Mouse (Mus musculus) right cerebral cortex, postnatal 4 days (tissue): ENCODE results near the gene Lin52.

Experiments
- DNase-seq: peaks from one replicate; pipeline ENCODE4 v3.0.0-alpha.2; 2022

Gene Lin52

DNA sequence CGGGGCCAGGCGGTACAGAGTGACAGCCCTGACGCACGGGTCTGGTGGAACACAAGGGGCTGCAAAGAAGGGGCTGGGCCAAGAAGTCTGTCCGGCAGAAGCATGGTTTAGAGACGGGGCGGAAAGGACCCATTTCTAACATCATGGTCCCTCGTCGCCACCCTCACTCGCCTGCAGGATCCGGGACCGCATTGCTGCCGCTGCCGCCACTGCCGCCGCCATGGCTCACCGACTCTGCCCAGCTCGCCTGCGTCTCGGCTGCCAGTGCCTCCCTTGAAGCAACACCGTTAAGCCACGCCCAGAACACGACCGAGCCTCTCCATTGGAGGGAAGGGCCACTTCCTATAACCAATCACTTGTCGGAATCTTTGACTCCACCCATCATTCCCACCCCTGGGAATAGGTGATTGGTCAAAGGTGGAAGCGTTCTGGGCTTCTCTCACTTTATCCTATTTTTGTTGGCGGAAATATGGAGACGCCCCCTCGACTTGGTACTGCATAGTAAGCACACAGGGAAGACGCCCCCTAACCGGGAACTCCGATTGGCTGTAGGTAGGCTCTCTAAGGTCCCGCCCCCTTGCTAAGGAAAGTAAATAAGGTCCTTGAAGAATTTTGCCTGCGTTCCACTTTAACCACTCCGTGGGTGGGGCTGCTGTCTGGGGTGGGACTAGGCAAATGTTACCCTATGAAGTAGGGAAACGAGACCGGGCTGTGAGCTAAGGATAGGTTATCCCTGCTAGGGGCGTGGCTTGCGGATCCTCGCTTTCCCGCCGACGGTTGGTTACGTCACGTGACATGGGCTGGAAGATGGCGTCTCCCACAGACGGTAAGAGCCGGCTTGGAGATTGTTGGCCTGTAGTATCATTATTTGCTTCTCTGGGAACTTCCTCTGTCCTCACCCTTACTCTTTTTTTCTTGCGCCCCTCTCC lies at the start of gene Lin52, which contains the start of gene Aldh6a1:
Lin52 (plus strand) TSS at position 705 of the 929 bp plus-strand sequence.
Aldh6a1 (minus strand) TSS at position 287 of the 929 bp plus-strand sequence.
- peak; percentile 90 for DNase-seq

- DNase-seq: no peak
Measured at GRCm38 (mm10) chr12:84402923-84403322, 48.3 kb upstream of the Lin52 start.

DNA sequence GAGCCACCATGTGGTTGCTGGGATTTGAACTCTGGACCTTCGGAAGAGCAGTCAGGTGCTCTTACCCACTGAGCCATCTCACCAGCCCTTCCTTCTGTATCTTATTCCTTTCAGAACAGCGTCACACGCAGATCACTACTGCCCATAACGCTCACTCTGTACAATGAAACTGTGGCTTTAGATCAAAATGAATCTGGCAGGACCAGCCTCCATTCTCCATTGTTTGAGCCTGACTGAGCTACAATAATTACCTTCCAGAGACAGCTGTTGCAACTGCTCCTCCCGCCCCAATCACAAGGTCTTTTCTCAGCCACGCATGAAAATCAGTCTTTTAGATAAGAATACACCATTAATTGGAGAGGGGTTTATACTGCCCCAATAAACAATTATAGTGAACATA lies 46.7 kb upstream of the Lin52 start:
- DNase-seq: no peak

- DNase-seq: no peak
Measured at GRCm38 (mm10) chr12:84407259-84407658, 44.0 kb upstream of the Lin52 start.

DNA sequence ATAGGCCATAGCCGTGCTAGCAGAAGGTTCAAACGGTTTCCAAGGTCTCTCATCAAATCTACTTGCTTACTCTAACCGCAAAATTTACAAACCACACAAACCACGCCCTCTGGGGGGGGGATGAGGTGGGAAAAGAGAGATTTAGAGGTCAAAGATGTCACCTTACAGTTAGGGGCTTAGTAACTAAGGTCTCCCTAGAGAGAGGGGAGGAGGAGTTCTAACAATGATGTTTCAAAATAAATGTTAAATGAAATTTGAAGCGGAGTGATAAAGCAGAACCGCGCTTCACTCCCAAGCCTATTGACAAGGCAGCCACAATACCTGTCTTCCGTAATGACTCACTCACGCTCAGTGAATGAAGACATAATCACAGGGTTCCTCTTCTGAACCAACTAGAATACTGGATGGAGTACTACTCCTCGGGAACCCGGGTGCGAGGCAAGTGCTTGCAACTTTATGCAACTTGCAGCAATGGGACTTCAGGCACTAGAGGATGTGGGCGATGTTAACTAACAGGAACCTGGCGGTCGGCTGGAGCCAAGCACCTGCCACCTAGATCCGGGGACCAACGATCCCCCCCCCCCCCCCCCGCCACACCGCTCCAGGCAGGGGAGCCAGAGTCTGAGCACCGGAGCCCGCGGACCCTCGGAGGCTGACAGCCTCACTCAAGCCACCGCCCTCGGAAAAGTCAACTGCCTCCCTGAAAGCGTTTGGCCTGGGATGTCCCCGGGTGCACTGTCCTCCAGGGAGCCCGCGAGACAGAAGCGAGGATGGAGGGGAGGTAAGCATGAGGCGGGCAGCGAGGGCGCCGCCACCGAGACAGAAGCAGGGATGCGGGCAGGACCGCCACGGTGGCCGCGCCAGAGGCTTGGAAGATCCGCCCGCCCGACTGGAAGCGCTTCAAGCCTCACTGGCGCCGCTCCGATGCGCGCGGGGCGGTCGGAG lies 43.1 kb upstream of the Lin52 start:
- no peak for DNase-seq

- DNase-seq: peak; percentile 91
Measured at GRCm38 (mm10) chr12:84408819-84409507, 42.3 kb upstream of the Lin52 start, which contains the start of the genes Entpd5 and Bbof1. Gene Entpd5 (minus strand): TSS chr12:84409029. Gene Bbof1 (plus strand): TSS chr12:84409071.

DNA sequence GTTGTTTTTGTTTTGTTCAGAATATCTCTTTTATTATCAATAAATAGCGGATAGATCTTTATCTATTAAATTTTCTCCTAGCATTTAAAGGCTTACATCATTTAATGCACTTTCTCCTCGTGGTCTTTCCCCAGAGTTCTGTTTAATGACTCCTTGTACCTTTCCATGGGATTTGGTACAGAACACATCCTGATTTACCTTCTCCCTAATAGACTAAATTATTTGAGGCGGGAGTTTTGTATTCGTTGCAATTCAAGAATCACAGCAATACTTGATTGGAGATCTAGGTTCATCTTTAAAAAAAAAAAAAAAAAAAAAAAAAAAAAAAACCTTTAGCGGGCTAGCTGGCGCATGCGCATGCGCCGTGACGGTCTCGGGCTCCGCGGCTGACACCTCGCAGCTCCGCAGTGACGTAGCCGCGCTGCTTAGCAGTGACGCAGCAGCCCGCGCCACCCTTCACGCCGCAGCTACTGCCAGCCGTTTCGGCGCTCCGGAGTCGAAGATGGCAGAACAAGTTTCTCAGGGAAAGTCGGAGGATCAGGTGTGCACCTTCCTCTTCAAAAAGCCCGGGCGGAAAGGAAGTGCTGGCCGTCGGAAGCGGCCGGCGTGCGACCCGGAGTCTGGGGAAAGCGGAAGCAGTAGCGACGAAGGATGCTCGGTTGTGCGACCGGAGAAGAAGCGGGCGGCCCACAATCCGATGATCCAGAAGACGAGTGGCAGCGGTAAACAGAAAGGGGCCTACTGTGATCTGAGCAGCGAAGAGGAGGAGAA lies 34.2 kb upstream of the Lin52 start, which contains the start of gene Rnf113a2:
Rnf113a2 (plus strand) TSS at position 363 of the 771 bp plus-strand sequence.
- DNase-seq: peak; percentile 85

GRCm38 (mm10) chr12:84417605-84417922 lies 33.7 kb upstream of the Lin52 start:
- no peak for DNase-seq

GRCm38 (mm10) chr12:84423990-84424389 lies 27.2 kb upstream of the Lin52 start:
- no peak for DNase-seq

DNA sequence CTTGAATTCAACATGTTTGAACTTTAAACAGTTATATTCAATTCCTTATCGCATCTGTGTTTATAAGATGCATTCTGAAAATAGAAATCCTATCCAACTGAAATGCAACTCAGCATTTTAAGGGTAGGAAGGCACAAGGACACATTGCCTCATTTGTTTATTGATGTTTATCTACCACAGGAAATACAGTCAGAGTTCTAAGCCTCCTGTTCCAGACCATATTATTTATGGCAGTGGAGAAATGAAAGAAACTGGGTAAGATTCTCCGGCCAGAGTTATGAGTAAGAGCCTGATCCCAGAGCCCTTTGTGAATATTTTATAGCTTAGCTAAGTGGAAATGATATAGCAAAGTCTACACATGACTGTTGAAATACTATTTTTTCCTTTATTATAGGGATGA lies 21.4 kb upstream of the Lin52 start:
- no peak for DNase-seq

GRCm38 (mm10) chr12:84438697-84439096 lies 12.5 kb upstream of the Lin52 start:
- no peak for DNase-seq

- no peak for DNase-seq
Measured at GRCm38 (mm10) chr12:84442526-84442925, 8.7 kb upstream of the Lin52 start.

- no peak for DNase-seq
Measured at GRCm38 (mm10) chr12:84447386-84447785, 3.8 kb upstream of the Lin52 start.

GRCm38 (mm10) chr12:84448181-84448580 lies 3.0 kb upstream of the Lin52 start:
- no peak for DNase-seq

DNA sequence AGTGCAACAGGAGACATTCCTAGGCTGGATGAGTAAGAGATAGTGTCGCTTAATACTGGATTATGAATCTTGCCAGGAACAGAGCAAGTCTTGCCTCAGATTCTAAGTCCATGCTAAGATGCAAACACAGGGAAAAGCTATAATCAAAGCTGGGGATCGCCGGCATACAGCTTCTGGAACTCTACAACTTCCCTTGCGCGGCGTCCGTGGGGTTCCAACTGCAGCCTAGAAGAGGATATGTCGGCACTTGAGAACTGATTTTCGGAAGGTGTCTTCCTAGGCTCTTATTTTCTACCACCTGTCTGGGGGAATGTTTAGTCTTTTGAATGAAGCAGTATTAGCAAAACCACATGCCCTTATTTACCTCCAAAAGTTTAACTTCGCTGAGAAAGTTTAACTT lies 1.3 kb upstream of the Lin52 start:
- DNase-seq: no peak

DNA sequence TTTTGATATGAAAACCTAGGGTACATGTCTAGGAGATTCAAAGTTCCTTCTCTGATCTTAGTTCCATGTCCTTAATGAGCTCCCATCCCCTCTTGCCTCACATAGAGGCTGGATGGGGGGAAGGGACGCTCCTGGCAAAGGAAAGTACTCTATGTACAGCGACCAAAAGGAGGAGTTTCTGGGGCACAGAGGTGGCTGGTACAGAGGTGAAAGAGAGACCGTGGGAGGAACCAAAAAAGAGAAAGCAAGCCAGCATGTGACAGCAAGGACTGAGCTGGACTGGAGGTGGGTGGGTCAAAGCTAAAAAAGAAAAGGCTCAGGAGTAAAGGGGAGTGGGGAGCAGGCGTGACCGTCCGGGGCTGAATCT lies 888 bp upstream of the Lin52 start:
- DNase-seq: no peak

GRCm38 (mm10) chr12:84451801-84452200 lies 579 bp downstream of the Lin52 start:
- DNase-seq: no peak

DNA sequence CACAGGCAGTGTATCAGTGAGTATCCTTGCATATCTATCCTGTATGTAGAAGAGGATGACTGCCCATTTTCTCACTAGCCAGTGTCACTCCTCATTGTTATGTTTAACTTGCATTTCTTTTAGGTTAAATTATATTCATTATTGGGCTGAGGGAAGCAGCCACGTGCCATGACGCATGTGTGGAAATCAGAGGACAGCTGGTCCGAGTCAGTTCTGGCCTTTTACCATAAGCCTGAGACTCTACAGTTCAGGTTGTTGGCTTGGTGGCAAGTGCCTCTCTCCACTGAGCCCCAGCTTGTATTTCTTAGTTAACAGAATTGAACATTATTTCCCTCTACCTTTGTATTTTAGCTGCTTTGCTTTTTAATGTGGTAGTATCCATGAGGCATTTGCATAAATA lies 5.7 kb downstream of the Lin52 start:
- no peak for DNase-seq

DNA sequence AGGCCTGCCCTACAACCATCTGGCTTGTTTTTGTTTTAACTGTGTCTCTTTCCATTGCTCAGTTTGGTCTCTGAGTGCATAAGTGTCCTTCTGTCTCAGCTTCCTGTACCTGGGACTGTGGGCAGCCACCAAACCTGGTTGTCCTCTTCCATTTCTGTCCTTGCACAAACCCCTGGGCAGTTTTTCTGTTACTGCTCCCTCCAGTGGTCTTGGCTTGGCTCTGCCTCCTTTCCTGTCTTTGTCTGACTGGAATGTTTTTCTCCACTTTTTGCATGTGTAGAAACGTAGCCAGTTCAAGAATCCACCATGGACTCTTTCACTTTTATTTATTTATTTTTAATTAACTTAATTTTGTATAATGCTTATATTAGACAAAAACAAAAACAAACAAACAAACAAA lies 8.6 kb downstream of the Lin52 start:
- DNase-seq: no peak

DNA sequence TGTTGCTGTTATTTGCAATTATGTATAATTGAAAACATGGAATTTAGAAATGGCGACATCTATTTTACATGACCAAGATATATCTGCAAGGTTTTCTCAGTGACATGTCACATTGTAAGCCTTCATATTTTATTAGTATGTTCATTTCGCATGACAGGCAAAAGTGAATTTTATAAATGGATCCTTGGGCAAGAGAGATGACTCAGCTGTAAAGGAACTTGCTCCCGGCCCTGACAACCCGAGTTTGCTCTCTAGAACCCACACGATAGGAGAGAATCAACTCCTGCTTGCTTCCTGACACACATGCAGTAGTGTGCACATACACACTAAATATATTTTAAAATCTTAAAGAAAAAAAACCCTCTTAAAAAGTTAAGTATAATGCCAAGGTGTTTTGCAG lies 10.2 kb downstream of the Lin52 start:
- DNase-seq: no peak

DNA sequence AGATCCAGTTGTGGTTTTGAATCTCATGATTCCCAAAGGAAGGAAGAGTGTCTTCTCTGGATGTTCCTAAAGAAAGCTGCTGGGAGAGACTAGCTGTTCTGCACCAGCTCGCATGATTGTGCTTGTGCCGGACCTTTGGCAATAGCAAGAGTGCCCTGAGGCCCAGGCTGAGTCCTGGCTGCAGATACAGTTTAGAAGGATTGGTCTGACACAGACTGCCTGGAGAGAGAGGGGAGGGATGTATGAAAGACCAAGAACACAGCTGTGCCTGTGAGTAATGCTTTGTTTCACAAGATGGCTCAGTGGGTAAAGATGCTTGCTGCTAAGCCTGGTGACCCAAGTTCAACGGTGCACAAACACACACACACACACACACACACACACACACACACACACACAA lies 11.6 kb downstream of the Lin52 start:
- DNase-seq: no peak

DNA sequence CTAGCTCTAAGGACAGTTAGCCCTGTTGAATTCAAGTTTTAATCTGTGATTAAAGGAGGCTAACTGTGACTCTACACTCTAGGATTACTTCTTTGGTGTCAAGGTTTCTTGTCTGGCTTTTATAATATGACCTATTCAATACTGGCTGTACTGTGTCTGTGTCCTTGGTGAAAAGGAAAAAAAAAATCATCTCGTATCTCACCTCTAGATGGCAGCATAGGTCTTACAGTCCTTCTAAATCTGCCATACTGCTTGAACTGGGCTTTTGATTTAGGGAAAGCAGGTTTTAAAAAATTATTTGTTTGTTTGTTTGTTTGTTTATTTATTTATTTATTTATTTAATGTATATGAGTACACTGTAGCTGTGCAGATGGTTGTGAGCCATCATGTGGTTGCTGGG lies 17.5 kb downstream of the Lin52 start:
- no peak for DNase-seq
